Mouse (Mus musculus) kidney, adult 9 months (tissue): ENCODE measurements around the gene Cnst.

Source experiments
- DNase-seq: peaks from one replicate; pipeline ENCODE4 v3.0.0; 2022

The Cnst gene

GRCm38 (mm10) chr1:179553949-179554347 is 7.8 kb downstream of the Cnst start:
- DNase-seq = no peak

- DNase-seq = no peak
Observed at GRCm38 (mm10) chr1:179556921-179557320, 10.8 kb downstream of the Cnst start.

GRCm38 (mm10) chr1:179559446-179560194 is 13.4 kb downstream of the Cnst start:
- DNase-seq = peak; percentile 39

GRCm38 (mm10) chr1:179560845-179561430 is 14.8 kb downstream of the Cnst start:
- no peak for DNase-seq

- DNase-seq = no peak
Observed at GRCm38 (mm10) chr1:179563211-179563610, 17.0 kb downstream of the Cnst start.

- DNase-seq = no peak
Observed at GRCm38 (mm10) chr1:179563926-179564325, 17.8 kb downstream of the Cnst start.

GRCm38 (mm10) chr1:179567558-179567957 is 21.4 kb downstream of the Cnst start:
- DNase-seq = no peak

- no peak for DNase-seq
Observed at GRCm38 (mm10) chr1:179568690-179569398, 22.7 kb downstream of the Cnst start.

- no peak for DNase-seq
Observed at GRCm38 (mm10) chr1:179570482-179570881, 24.3 kb downstream of the Cnst start.

GRCm38 (mm10) chr1:179571686-179572085 is 25.5 kb downstream of the Cnst start:
- no peak for DNase-seq

- no peak for DNase-seq
Observed at GRCm38 (mm10) chr1:179573650-179574206, 27.6 kb downstream of the Cnst start.

GRCm38 (mm10) chr1:179578625-179579024 is 32.5 kb downstream of the Cnst start:
- DNase-seq = no peak

GRCm38 (mm10) chr1:179580200-179580599 is 34.0 kb downstream of the Cnst start:
- DNase-seq = no peak

GRCm38 (mm10) chr1:179581422-179581821 is 35.3 kb downstream of the Cnst start:
- DNase-seq = no peak

GRCm38 (mm10) chr1:179582021-179582433 is 35.9 kb downstream of the Cnst start:
- DNase-seq = peak; percentile 24

- no peak for DNase-seq
Observed at GRCm38 (mm10) chr1:179583090-179583489, 36.9 kb downstream of the Cnst start.

- no peak for DNase-seq
Observed at GRCm38 (mm10) chr1:179584220-179584619, 38.0 kb downstream of the Cnst start.

GRCm38 (mm10) chr1:179585646-179586045 is 39.5 kb downstream of the Cnst start:
- no peak for DNase-seq

- peak; percentile 73 for DNase-seq
Observed at GRCm38 (mm10) chr1:179586430-179587095, 40.4 kb downstream of the Cnst start.

- no peak for DNase-seq
Observed at GRCm38 (mm10) chr1:179588230-179588629, 42.1 kb downstream of the Cnst start.

- no peak for DNase-seq
Observed at GRCm38 (mm10) chr1:179591639-179592038, 45.5 kb downstream of the Cnst start.

- no peak for DNase-seq
Observed at GRCm38 (mm10) chr1:179592143-179592542, 46.0 kb downstream of the Cnst start.

- DNase-seq = peak; percentile 69
Observed at GRCm38 (mm10) chr1:179592972-179593371, 46.8 kb downstream of the Cnst start.
